Mouse (Mus musculus) heart, embryonic 13.5 days (tissue): Measurements from ENCODE around the gene C2cd2l. TPM values are rescaled to one million over a fixed set of nuclear protein-coding genes. Genes with fewer than 3 reads are reported as not detected.
"Not testable (repeated sequence)": the region's sequence is repeated elsewhere in the genome, so short reads cannot be mapped to it uniquely, and the experiment has no call there.

Source experiments
- ATAC-seq: fragments of 200-750 bp; cut with Nextera tagmentation; 2 replicates; pipeline ENCODE4 v1.8.0; 2017; ENCODE audit warnings: moderate TSS enrichment; ENCODE audit not compliant: insufficient number of reproducible peaks, low FRiP score, low TSS enrichment; ENCODE audit errors: extremely low read depth
- H3K27ac ChIP-seq: fragments of 300-500 bp; sonication (generic); replicated peaks from 2 replicates; pipeline ENCODE4 v1.5.1; 2015; ENCODE audit warnings: moderate library complexity, mild to moderate bottlenecking, inconsistent platforms
- H3K27me3 ChIP-seq: fragments of 300-500 bp; sonication (generic); replicated peaks from 2 replicates; pipeline ENCODE4 v1.6.1; 2015; ENCODE audit warnings: mild to moderate bottlenecking, inconsistent platforms
- H3K36me3 ChIP-seq: fragments of 300-500 bp; sonication (generic); 2 replicates; pipeline ENCODE4 v1.6.1; 2015; ENCODE audit warnings: mild to moderate bottlenecking, inconsistent platforms
- H3K4me1 ChIP-seq: fragments of 300-500 bp; sonication (generic); 2 replicates; pipeline ENCODE4 v1.6.1; 2015; ENCODE audit warnings: inconsistent platforms
- H3K4me2 ChIP-seq: fragments of 300-500 bp; sonication (generic); 2 replicates; pipeline ENCODE4 v1.6.1; 2015; ENCODE audit warnings: inconsistent platforms, mild to moderate bottlenecking, moderate library complexity
- H3K4me3 ChIP-seq: fragments of 300-500 bp; sonication (generic); 2 replicates; pipeline ENCODE4 v1.5.1; 2015; ENCODE audit warnings: moderate library complexity, mild to moderate bottlenecking, inconsistent platforms
- H3K9ac ChIP-seq: fragments of 300-500 bp; sonication (generic); 2 replicates; pipeline ENCODE4 v1.6.1; 2015; ENCODE audit warnings: inconsistent platforms, mild to moderate bottlenecking, moderate library complexity
- H3K9me3 ChIP-seq: fragments of 300-500 bp; sonication (generic); 2 replicates; pipeline ENCODE4 v1.6.1; 2016; ENCODE audit warnings: inconsistent platforms
- WGBS: fragments of 180-500 bp; shearing (Covaris S2); methylation state at CpG from one replicate; pipeline ENCODE4 v1.1.7; 2015; ENCODE audit warnings: mixed read lengths; 5-methylcytosine and 5-hydroxymethylcytosine counted together
- polyA plus RNA-seq: library from polyadenylated mRNA; unstranded; fragments of >200 nt; fragmentation: Nextera tagmentation; extraction: Ambion mirVana; gene quantifications from 2 replicates; pipeline ENCODE4 v1.2.1, GENCODE M21; 2015

C2cd2l gene
- polyA plus RNA-seq, 1 experiment from 2014 or later, result 7.1 TPM

DNA sequence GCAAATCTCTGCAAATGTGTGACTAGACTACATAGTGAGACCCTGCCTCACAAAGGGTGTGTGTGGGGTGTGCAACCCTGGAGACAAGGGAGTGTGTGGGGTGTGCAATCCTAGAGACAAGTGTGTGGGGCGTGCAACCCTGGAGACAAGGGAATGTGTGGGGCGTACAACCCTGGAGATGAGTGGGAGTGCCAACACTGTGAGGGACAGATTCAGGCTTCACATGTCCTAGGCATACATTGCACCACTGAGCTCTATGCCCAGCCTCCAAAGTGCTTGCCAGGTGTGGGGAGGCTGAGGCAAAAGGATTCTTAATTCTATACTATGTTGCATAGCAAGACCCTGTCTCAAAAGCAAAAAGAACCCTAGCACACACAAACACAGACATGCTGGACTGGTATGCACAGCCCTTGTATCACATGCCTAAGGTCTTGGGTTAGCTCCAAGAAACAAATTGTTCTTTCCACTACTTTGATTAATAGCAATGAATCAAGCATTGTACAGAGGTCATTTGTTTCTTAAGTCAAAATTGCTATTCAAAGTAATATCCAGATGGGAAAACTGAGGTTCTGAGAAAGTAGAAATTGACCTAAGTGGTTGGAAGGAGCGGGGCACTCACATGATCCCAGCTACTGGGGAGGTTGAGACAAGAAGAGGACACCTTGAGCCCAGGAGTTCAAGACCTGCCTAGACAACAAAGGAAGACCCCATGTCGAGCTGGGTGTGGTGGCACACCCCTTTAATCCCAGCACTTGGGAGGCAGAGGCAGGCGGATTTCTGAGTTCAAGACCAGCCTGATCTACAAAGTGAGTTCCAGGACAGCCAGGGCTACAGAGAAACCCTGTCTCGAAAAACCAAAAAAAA lies 25.7 kb upstream of the C2cd2l start:
- Histone ChIP-seq H3K4me1 (peaks cover 26% of the 10 kb centered on the region), H3K27me3 (no peaks in the 10 kb centered on the region), H3K9ac (no peak overlapping the region), H3K4me2 (no peak overlapping the region), H3K36me3 (peaks cover 56% of the 10 kb centered on the region), H3K9me3 (no peaks in the 10 kb centered on the region), H3K27ac (no peak overlapping the region), H3K4me3 (no peak overlapping the region)
- WGBS, result 78% methylated on average over 6 of the region's 6 CpGs
- ATAC-seq, result no peak

DNA sequence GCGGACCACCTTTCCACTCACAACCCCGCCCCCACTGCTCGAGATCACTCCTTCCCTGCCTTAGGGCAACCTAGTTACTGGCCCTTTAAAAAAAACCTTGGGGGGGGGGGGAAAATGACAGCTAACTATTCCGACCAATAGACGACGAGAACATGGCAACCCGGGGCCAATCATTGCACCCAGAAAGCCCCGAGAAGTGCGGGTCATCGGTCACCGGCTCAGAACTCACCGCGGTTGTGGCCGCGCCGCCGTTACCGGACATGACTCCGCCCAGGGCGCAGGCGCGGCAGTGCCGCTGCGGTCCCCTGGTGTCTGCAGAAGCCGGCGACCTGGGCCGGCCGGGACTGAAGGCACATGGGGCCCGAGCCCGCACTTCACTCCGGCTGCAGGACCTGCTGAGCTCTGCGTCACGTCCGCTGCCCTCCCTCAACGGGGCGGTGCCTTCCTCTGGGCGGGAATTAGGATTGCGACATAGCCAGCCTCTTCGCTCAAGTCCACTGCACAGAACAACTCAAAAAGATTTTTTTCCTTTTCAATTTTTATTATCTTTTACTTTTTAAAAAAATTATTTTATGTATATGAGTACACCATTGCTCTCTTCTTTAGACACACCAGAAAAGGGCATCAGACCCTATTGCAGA lies 23.8 kb upstream of the C2cd2l start, which contains the start of gene Hmbs:
TSS of gene Hmbs (minus strand) at position 448 of the 641 bp plus-strand sequence.
- ATAC-seq, result peak; percentile 81

DNA sequence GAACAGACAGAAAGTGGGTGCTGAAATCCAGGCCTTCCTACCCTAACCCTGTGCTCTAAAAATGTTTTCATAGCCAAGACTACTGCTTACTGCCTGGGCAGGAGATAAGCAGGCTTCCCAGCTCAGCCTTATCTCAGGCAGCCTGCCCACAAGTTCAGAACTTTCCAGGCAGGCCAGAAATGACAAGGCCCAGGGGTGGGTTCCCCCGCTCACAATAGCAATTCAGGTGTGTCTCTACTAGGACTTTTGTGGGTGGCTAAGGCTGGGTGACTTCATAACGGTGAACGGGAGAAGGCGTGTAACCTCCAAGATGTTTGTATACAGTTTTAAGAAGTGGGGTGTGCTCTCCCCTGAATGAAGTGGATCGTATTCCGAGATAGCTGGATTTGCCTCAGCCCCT lies 23.2 kb upstream of the C2cd2l start:
- Histone ChIP-seq H3K9me3 (no peaks in the 10 kb centered on the region), H3K4me3 (peak overlapping the region; percentile 87), H3K27ac (peak overlapping the region; percentile 100), H3K4me2 (peak overlapping the region; percentile 81), H3K9ac (peak overlapping the region; percentile 95), H3K36me3 (peaks cover 56% of the 10 kb centered on the region), H3K4me1 (peaks cover 26% of the 10 kb centered on the region), H3K27me3 (no peaks in the 10 kb centered on the region)
- WGBS, result 3% methylated on average over 6 of the region's 6 CpGs
- peak; percentile 47 for ATAC-seq

More for the DNA sequence above, 23.8 kb upstream of the C2cd2l start, which contains the start of gene Hmbs:
- H3K9ac ChIP-seq, result peak within 1 kb of the TSS; percentile 95
- H3K9me3 ChIP-seq, result no peaks in the 10 kb centered on the region
- WGBS, result under 1% methylated on average over 39 of the region's 39 CpGs
- H3K36me3 ChIP-seq, result peaks cover 56% of the 10 kb centered on the region
- H3K27me3 ChIP-seq, result no peaks in the 10 kb centered on the region
- peak within 1 kb of the TSS; percentile 87 for H3K4me3 ChIP-seq
- H3K4me1 ChIP-seq, result peaks cover 26% of the 10 kb centered on the region
- H3K4me2 ChIP-seq, result peak within 1 kb of the TSS; percentile 81
- peak within 1 kb of the TSS; percentile 100 for H3K27ac ChIP-seq

DNA sequence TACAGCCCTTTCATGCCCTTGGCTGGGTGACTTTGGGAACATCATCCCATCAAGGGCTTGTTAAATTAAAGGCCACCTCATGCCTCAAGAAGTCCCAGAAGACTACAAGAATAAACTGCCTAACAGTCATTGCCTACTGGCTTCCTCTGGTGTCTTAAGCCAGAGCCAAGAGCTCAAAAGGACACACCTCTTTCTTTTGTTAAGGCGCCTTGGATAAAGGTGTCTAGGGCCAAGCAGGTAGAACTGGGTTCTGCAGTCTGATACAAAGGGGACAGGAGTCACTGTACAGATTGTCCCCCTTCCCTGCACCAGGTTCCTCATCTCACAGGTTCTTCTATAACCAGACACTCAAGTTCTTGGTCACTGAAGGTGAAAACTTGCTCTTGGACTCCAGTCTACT lies 22.5 kb upstream of the C2cd2l start:
- Histone ChIP-seq H3K27ac (peak overlapping the region; percentile 100), H3K4me3 (peak overlapping the region; percentile 87), H3K27me3 (no peaks in the 10 kb centered on the region), H3K9me3 (no peaks in the 10 kb centered on the region), H3K4me1 (peaks cover 32% of the 10 kb centered on the region), H3K36me3 (peaks cover 56% of the 10 kb centered on the region), H3K9ac (peak overlapping the region; percentile 95), H3K4me2 (peak overlapping the region; percentile 81)
- WGBS, result 80% methylated on average over 1 of the region's 1 CpGs
- ATAC-seq, result no peak

DNA sequence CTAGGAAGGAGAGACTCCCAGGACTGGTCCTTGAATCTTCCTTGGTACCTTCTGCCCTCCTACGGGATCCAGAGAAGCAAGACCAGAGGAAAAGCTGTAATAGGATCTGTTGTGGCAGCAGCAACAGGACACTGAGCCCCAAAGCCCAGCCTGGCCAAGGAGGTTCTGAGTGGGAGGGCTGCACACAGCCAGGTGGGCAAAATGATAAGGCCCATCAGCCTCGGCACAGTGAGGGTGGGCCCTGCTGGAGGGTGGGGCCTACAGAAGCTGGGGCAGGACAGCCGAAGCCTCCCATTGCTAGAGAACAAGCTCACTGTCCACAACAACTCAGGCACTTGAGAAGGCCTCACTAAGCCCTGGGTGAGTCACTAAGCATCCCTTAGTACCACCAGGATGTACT lies 22.1 kb upstream of the C2cd2l start:
- no peaks in the 10 kb centered on the region for H3K27me3 ChIP-seq
- peak overlapping the region; percentile 100 for H3K27ac ChIP-seq
- peak; percentile 39 for ATAC-seq
- peak overlapping the region; percentile 95 for H3K9ac ChIP-seq
- no peaks in the 10 kb centered on the region for H3K9me3 ChIP-seq
- peaks cover 56% of the 10 kb centered on the region for H3K36me3 ChIP-seq
- 47% methylated on average over 3 of the region's 3 CpGs for WGBS
- peak overlapping the region; percentile 87 for H3K4me3 ChIP-seq
- peaks cover 36% of the 10 kb centered on the region for H3K4me1 ChIP-seq
- H3K4me2 ChIP-seq, result peak overlapping the region; percentile 81

DNA sequence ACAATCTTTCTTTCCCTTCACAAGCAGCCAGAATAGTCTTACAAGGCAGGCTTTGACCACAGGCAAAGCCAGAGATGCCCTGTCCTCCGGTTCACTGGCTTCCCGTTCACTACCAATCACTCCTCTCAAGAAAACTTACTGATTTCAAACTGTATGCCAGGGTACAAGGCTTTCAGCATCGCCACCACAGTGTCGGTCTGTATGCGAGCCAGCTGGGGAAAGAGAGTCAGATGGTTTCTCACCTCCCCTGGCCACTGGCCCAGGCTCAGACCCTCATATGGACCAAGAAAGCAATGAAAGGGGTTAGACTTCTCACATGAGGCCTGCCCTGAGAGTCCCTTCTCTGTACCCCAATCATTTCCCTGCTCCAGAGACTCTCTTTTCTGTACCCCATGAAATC lies 21.4 kb upstream of the C2cd2l start:
- Histone ChIP-seq H3K9me3 (no peaks in the 10 kb centered on the region), H3K27me3 (no peaks in the 10 kb centered on the region), H3K4me3 (peak overlapping the region; percentile 87), H3K27ac (peak overlapping the region; percentile 100), H3K4me2 (peak overlapping the region; percentile 81), H3K4me1 (peaks cover 43% of the 10 kb centered on the region), H3K9ac (peak overlapping the region; percentile 95), H3K36me3 (peaks cover 56% of the 10 kb centered on the region)
- whole genome bisulfite sequencing, result 68% methylated on average over 5 of the region's 5 CpGs
- ATAC-seq, result no peak

DNA sequence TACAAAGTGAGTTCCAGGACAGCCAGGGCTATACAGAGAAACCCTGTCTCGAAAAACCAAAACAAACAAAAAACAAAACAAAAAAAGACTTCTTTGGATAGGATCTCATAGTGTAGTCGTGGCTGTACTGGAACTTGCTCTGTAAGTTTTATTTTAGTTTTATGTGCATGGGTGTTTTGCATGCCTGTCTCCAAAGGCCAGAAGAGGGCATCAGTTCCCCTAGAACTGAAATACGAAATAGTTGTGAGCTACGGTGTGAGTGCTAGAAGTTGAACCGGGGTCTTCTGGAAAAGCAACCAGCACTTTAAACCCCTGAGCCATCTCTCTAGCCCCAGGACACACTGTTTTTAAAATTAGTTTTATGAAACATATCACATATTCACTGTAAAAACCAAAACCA lies 18.5 kb upstream of the C2cd2l start:
- H3K4me3 ChIP-seq, result peak overlapping the region; percentile 23; the same call in 1 of the 2 replicates
- no peaks in the 10 kb centered on the region for H3K9me3 ChIP-seq
- no peaks in the 10 kb centered on the region for H3K27me3 ChIP-seq
- H3K4me1 ChIP-seq, result peaks cover 48% of the 10 kb centered on the region
- 76% methylated on average over 5 of the region's 5 CpGs for WGBS
- H3K27ac ChIP-seq, result no peak overlapping the region
- H3K9ac ChIP-seq, result no peak overlapping the region
- ATAC-seq, result no peak
- H3K36me3 ChIP-seq, result peaks cover 60% of the 10 kb centered on the region
- peak overlapping the region; percentile 81 for H3K4me2 ChIP-seq

DNA sequence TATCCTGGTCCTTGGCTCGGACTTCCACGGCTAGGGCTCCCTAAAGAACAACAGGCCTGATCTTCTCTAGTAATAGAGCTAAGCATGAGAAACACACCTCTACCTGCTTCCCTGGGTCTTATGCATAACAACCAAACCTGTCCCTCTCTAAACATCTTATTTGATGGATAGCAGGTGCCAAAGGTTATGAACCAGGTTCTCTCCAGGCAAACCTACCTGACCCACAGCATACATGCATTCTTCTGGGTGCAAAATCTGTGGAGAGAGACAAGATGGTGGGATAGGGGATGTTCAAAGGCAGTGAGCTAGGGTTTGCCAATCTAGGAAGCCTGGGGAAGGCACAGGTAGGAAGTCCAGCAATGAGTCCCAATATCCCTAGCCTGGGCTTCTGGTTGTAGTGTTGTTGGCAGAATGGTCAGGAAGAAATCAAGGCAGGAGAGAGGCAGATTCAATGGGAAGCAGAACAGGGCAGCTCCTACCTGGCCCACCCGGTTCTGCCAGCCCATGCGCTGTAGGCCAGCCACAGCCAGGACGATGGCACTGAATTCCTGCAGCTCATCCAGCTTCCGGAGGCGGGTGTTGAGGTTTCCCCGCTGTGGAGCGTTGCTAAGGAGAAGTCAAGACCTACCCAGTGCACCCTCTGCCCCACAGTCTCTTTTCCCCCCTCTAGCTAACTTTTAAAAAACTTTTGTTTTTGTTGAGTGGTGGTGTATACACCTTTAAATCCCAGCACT lies 17.5 kb upstream of the C2cd2l start:
- peak overlapping the region; percentile 29; the same call in 1 of the 2 replicates for H3K27ac ChIP-seq
- peaks cover 40% of the 10 kb centered on the region for H3K4me1 ChIP-seq
- peaks cover 70% of the 10 kb centered on the region for H3K36me3 ChIP-seq
- no peak for ATAC-seq
- no peaks in the 10 kb centered on the region for H3K9me3 ChIP-seq
- H3K4me2 ChIP-seq, result peak overlapping the region; percentile 81
- 60% methylated on average over 9 of the region's 9 CpGs for WGBS
- H3K4me3 ChIP-seq, result peak overlapping the region; percentile 97
- peak overlapping the region; percentile 99 for H3K9ac ChIP-seq
- no peaks in the 10 kb centered on the region for H3K27me3 ChIP-seq

DNA sequence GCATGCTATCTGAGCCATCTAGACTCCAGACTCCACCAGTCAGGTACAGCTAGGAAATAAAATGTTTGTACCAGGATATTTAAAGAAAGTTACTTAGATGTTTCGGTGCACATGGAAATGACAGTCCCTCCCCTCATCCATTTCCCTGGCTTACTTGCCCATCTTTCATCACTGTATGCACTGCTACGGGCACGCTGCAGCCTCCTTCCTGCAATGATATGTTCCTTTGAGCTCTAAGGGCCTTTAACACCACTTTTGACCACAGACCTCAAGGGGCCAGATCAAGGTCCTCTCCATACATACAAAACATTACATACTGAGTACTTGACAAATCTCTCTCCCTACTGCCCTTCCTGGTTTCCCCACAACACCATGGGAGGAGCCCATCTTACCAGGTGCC lies 16.9 kb upstream of the C2cd2l start:
- Histone ChIP-seq H3K4me3 (peak overlapping the region; percentile 97), H3K4me1 (peaks cover 34% of the 10 kb centered on the region), H3K27ac (peak overlapping the region; percentile 29), H3K36me3 (peaks cover 76% of the 10 kb centered on the region), H3K9me3 (no peaks in the 10 kb centered on the region), H3K9ac (peak overlapping the region; percentile 99), H3K27me3 (no peaks in the 10 kb centered on the region), H3K4me2 (peak overlapping the region; percentile 81)
- 58% methylated on average over 3 of the region's 3 CpGs for WGBS
- ATAC-seq, result no peak

DNA sequence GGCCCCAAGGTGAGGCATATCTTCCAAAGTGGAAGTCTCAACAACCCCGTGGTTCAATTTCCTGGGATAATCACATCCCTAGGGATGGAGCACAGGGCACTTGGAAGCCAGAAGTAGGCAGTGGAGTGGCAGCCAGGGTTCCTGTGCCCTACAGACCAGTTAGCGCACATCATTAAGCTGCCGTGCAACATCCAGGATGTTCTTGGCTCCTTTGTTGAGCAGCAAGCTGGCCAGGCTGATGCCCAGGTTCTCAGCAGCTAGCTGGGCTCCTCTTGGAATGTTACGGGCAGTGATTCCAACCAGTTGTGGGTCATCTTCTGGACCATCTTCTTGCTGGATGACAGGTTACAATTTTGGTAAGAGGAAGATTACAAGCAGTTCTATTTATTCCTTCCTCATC lies 16.4 kb upstream of the C2cd2l start:
- Histone ChIP-seq H3K9ac (peak overlapping the region; percentile 99), H3K27ac (peak overlapping the region; percentile 29), H3K36me3 (peaks cover 77% of the 10 kb centered on the region), H3K4me3 (peak overlapping the region; percentile 97), H3K4me1 (peaks cover 29% of the 10 kb centered on the region), H3K4me2 (peak overlapping the region; percentile 81)
- not testable (repeated sequence) for H3K27me3 ChIP-seq, ATAC-seq, H3K9me3 ChIP-seq
- 42% methylated on average over 4 of the region's 4 CpGs for WGBS

DNA sequence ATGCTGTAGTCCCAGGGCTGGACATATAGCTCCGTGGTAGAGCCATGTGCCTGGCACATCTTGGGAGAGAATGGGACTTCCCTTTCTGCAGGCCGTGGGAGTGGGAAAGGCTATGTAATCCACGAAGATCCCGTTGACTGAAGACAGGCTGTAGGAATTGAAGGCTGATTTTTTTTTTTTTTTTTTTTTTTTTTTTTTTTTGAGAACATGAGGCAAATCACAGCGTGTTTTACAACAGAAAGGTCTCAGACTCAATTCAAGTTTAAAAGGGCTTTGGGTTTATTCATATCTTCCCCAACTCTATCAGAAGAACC lies 16.0 kb upstream of the C2cd2l start:
- Histone ChIP-seq H3K4me1 (peaks cover 29% of the 10 kb centered on the region), H3K4me2 (peak overlapping the region; percentile 81), H3K27me3 (no peaks in the 10 kb centered on the region), H3K9ac (peak overlapping the region; percentile 99), H3K4me3 (peak overlapping the region; percentile 97), H3K9me3 (no peaks in the 10 kb centered on the region), H3K36me3 (peaks cover 77% of the 10 kb centered on the region), H3K27ac (peak overlapping the region; percentile 99)
- WGBS, result 2% methylated on average over 5 of the region's 5 CpGs
- ATAC-seq, result no peak
